Mouse (Mus musculus): ENCODE measurements around the gene Atoh7.

The Atoh7 gene

DNA sequence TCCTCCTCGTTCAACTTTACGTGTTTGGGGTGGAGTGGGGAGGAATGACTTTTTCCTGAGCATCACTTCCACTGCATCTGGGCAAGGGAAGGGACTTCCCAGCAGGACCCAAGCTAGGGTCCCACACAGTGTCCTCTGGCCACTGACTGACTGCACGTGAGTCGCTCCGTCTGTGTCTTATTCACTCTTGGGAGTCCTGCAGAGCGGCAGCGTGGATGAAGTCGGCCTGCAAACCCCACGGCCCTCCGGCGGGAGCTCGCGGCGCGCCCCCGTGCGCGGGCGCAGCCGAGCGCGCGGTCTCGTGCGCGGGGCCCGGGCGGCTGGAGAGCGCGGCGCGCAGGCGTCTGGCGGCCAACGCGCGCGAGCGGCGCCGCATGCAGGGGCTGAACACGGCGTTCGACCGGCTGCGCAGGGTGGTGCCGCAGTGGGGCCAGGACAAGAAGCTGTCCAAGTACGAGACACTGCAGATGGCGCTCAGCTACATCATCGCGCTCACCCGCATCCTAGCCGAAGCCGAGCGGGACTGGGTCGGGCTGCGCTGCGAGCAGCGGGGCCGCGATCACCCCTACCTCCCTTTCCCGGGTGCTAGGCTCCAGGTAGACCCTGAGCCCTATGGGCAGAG is 601 bp downstream of the Atoh7 start:
- no peak for DNase-seq

DNA sequence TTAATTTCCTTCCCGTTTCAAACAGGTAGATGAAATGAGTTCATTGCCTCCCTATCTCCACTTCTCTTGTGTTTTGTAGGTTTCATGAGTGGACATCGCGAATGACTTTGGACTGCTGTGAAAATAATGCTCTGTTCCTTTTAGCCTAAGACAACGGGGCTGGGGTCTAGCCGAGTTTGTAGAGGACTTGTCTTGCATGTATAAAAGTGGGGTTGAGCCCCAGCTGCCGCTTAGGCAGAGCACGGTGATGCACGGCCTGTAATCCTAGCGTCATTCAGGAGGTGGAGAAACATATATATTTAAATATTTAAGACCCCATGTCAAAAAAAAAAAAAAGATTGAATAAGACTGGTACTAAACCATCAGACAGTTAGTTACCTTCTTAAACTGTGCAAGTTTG is 1.2 kb downstream of the Atoh7 start:
- no peak for DNase-seq

DNA sequence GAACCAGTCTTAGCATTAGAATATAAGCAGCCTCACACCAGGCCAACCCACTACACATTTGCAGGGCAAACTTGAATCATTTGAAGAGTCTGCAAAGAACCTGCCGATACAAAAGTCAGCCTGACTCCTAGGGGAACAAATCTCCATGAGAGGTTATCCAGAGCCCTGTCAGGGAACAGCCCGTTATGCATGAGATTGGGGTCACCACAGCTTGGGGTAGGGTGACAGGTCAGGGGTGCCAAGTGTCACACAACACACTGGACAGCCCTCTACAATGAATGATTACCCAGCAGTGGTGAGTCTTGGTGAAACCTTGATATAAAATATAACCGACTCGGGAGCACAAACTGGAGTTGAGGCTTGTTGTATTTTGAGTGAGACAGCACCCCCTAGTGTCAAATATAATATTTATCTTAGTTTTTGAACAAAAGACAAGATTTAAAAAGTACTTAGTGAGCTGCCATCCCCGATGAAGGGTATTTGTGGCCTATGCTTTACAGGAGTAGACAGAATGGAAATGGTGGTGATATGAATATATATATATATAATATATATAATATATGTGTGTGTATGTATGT is 13.7 kb downstream of the Atoh7 start:
- no peak for DNase-seq

DNA sequence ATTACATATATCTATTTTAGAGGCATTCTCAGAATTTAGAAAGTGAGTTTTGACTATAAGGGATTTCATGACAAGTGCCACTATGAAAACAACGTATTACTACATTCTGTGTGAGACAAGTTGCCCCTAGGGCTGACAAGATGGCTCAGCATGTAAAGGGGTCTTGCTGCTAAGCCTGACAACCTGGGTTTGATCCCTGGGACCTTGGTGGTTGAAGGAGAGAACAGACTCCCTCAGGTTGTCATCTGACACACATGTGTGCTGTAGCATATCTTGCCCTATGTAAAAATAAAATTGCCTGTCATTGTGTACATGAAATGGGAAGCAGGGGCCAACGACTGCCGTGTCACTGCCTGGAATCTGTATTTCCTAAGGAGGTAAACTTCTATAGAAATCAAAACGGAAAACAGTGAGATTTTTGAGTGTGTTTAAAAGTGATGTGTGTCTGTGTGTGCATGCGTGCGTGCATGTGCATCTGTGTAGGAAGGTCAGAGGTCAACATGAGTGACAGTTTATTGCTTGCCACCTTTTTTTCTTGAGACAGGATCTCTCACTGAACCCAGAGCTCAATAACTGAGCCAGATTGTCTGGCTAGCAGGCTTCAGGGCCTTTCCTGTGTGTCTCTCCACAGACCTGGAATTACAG is 14.4 kb downstream of the Atoh7 start:
- no peak for DNase-seq

DNA sequence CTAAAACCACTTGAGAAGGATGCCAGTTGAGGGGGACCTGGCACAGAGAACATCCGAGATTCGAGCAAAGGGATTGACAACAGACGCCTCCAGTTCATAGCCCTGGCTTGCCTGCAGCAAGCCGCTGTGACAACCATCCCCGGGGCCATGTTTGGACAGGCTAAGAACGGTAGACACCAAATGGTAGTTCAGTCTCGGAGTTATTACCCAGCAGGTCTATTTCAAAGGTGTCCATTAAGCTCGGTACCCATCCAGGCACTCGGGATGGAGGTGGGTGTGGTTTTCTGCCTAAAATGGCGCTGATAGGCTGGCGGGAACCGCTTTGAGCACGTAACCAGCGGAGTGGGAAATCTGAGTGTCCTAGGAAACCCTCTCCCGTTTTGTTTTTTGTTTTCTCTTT is 16.4 kb downstream of the Atoh7 start:
- no peak for DNase-seq

DNA sequence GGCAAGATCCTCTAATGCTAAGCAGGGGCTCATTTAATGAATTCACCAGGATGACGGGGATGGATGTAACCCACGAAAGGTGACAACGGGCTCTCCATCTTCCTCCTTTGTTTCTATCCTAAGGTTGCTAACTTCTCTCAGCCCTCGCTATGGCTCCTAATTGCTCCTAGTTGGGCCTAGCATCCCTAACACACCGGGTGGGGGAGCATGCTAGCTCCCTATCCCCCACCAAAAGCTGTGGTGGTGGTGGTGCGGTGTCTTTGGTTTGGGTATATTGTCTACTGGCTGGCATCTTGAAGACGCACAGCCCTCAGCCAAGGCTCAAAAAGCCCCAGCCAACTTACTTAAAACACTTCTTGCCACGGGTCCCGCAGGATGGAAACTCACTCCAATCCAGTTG is 16.9 kb downstream of the Atoh7 start:
- no peak for DNase-seq

DNA sequence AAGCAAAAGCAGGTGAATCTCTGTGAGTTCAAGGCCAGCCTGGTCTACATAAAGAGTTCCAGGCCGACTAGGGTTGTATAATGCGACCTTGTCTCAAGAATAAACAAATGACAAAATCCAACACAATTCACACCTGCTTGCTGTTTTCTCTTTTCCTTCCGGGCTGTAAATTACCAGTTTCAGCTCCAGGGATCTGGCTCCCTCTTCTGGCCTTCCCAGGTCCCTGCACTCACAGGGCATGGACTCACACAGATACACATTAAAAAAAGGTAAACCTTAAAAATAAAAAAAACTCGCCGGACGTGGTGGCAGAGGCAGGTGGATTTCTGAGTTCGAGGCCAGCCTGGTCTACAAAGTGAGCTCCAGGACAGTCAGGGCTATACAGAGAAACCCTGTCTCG is 18.1 kb downstream of the Atoh7 start:
- DNase-seq: no peak

DNA sequence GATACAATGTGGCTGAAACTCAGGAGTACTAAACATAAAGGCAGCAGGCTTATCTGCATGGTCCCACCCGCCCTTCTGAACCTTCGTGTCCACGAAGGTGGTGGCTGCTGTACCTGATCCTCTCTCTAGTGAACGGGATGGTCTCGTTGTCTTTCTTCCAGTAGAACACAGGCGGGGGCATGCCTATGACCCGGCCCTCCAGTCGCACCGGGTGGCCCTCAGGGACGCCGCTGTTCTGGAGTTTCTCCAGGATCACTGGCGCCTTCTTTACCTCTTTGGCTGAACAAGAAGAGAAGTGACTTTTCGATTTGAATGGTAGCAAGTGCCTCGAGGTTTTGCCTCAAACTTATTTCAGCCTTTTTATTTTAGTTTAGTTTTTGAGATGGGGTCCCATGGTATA is 20.5 kb downstream of the Atoh7 start:
- no peak for DNase-seq

DNA sequence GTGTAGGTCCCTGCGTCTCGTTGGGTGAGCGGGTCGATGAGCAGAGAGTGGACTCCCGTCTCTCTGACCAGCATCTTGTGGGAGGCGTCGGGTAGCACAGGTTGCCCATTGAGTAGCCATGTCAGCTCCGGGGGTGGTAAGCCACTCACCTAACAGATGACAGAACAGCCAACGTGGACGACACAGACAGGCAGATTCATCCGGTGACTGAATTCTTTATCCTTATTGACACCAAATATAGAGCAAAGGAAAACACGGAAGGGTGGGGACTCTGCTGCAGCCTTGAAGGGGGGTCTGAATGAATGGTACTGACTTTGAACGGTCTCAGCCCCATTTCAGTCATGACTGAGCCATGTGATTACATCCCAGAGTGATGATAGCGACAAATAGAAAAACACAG is 22.5 kb downstream of the Atoh7 start:
- DNase-seq: no peak

DNA sequence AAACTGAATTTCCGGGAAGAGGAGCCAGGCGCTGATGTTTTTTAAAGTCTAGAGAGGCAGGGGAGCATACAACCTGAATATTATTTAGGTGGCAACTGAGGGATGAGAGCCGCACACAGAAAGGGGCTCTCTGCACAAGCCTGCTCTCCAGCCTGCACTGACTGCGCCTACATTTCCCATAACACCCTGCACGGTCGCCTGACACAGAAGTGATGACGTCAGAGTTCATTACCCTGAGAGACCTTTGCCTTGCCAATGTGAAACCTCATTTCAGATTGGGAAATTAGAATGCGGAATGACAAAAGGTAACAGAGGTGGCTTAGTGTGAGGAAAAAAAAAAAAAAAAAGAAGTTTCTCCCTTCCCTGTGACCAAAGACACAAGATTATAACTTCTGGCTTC is 23.1 kb downstream of the Atoh7 start:
- peak; percentile 65 for DNase-seq

DNA sequence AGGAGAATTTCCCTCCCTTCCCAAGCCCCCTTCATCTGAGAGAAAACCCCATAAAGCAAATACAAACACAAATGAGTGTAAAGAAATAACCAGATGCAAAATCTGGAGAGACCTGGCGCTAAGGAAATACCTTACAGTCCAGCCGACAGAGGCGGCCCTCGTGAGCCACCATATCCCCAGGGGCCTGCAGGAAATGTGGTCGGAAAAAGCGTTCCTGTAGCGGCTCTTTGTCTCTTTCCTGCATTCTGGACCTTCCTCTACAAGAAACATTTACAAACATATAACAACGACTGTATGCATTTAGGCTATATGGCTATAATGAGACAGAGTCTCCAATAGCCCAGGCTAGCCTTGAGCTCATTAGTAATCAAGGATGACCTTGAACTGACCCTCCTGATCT is 23.7 kb downstream of the Atoh7 start:
- no peak for DNase-seq

DNA sequence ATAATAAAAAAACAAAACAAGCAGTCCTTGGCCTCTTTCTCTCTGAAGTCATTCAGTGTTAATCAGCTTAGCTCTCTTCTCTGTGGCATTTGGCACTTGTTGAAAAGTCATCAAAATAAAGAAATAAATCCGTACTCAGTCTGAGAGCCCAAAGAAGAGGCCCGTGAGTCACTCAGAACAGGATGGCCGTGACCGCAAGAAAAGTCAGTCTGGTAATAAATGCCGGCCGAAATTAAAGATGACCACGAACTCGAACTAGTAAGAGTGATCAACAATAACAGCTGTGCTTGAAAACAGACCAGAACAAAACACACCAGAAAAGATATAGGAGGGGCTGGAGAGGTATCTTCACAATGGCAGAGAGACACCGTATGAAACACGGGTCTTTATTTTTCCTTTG is 24.6 kb downstream of the Atoh7 start:
- DNase-seq: no peak

DNA sequence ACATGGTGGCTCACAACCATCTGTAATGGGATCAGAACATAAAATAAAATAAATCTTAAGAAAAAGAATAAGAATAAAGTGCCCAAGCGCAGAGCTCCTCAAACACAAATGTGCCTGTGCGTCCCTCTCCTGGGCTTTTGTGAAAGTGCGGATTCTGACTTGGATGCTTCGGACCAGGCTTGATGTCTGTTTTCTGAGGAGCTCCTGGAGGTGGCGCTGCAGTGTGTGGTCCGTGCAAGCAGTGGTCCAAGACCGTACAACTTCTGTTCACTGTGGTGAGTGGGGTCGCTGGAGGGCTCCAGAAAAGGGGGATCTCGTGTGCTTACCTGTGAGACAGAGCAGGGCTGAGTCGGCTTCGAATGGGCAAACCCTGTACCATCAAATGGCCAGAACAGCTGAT is 25.9 kb downstream of the Atoh7 start:
- no peak for DNase-seq

DNA sequence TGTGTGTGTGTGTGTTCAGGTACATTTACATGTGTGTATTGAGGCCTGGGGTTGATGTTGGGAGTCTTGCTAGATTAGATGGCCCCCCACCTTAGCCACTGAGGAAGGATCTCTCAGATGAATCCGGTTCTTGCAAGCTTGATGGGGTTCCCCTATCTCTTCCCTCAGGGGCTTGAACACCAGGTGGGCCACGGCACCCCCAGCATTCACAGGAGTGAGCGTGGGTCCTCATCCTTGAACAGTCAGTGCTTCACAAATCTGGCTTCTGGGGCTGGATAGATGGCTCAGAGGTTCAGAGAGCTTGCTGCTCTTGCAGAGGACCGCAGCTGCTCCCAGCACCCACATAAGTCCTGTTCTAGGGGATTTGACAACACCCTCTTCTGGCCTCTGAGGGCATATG is 26.7 kb downstream of the Atoh7 start:
- no peak for DNase-seq

DNA sequence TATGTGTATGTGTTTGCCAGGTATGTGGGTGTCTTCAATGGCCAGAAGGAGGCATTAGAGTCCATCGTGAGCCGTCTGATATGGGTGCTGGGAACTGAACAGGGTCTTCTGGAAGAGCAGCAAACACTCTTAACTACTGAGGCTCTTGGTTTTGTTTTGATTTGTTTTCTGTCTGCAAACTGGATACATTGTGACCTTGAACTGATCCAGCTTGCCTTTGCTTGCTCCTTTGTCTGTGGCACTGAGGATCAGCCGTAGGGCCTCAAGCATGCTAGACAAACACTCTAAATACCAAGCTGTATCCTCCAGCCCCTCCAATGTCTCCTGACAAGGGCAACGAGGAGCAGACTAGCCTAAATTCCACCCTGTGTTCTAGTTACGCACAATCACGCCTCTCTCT is 27.7 kb downstream of the Atoh7 start:
- DNase-seq: no peak

DNA sequence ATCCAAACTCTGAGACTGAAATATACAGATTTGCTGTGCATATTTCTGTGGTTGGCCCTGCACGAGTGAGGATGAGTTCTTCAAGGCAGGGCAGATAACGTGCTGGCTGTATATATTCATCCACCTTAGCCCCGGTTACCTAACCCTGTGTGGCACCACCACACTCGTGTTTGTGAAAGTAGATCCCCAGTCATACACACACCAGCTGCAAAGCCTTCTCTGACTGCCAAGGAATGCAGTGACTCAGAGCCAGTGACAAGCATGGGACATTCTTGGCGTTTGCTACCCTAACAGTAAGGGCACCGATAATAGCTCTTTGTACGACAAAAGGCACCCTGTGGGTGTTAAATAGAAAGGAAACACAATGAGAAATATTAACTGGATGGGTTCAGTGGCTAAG is 28.8 kb downstream of the Atoh7 start:
- DNase-seq: no peak

DNA sequence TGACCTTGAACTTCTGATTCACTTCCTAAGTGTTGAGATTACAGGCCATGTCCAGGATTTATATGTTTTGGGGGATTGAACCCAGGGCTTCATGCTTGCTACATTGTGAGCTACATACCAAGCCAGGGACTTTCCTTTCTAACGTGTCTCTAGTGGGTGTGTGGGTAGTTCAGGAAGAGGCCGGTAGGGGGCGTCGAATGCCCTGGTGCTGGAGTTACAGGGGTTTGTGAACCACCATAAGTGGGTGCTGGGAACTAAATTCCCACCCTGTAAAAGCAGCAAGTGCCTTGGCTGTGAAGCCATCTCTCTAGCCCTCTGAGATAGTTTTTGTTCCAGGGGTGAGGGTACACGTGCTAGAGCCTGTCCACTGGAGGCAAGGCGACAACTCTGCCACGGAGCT is 31.0 kb downstream of the Atoh7 start:
- DNase-seq: no peak

DNA sequence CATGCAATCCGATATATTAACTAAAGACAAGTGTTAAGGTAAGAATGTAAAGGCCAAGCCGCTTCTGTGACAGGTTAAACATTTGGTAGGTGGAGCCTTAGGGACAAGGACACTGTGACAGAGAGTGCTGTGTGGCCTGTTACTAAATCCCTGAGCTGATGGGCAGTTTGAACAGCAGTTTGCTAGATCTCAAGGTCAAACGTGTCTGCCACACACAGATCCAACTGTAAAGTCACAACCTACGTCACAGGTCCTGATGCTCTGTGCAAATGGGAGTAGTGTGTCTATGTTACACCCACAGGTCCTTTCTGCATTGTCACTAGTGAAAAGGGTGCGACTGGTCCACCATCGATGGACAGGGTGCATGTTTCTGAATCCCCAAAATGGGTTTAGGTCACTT is 32.9 kb downstream of the Atoh7 start:
- DNase-seq: no peak

DNA sequence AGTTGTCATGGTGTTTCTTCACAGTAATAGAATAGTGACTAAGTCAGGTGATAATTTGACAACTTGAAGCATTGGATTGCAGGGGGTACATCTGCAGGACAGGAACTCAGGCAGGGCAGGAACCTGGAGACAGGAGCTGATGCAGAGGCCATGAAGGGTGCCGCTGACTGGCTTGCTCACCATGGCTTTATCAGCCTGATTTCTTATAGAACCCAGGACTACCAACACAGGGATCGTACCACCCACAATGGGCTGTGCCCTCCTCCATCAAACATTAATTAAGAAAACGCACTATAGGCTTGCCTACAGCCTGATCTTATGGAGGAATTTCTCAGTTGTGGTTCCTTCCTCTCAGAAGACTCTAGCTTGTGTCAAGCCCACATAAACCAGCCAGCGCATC is 33.9 kb downstream of the Atoh7 start:
- no peak for DNase-seq

DNA sequence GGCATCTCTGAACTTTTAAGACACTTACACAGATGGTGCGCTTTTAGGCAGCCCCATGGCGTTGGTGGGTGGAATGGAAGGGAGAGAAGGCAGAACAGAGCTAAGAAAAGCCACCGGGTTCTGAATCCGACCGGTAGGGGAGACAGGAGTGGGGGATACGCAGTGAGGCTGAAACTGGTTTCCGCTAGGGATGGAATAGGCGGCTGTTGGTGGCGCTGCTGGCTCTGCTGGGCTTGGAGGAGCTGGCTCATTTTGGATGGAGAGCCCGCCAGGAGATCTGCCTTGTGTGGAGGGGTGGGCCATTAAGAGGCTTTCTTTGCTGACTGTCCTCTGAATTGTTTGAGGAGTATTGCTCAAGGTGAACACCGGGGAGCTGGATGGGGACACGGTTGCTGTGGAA is 36.2 kb downstream of the Atoh7 start:
- DNase-seq: no peak

DNA sequence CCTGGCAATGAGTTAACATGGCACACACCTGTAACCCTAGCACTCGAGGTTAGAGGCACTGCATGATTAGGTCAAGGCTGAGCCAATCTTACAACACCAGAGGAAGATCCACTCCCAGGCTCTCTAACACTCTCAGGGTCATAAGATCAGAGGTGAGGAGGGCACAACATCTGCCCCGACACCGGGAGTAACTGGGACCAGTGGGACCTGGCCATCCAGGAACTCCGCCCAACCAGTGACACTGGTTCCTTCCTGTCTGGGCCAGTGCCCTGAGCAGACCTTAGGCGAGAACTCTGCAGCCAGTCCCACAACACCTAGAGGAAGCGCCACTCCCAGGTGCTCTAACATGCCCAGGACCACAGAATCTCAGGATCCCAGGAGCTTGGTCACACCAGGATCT is 37.0 kb downstream of the Atoh7 start:
- DNase-seq: no peak

DNA sequence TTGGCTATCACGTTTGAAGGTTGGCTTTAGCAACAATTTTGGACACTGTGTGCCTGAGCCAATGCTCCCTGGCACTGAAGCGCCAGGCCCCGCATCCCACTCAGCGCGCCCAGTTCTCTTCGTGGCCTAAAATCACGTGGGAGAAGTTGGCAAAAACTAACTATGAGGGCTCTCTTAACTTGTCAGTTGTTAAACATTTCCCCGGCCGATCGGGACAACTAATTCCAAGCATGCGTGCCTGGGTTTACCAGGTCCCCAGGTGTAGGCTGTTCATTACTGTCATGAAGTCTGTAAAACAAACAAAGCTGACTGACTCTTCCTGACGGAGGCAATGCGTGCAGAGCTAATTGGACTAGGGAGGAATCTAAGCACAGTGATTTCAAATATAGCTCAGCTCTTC is 43.2 kb downstream of the Atoh7 start:
- DNase-seq: peak; percentile 64

Data from kidney, adult 11 months (tissue).